Mouse (Mus musculus): ENCODE data around the gene Mtmr12. TPM values are rescaled to one million over a fixed set of nuclear protein-coding genes. Genes with fewer than 3 reads are reported as not detected.
"Not testable (repeated sequence)": the region's sequence is repeated elsewhere in the genome, so short reads cannot be mapped to it uniquely, and the experiment has no call there.

The Mtmr12 gene
- polyA plus RNA-seq, 1 experiment from 2014 or later = 21.1 TPM

GRCm38 (mm10) chr15:12202456-12202855 is 2.4 kb upstream of the Mtmr12 start:
- Histone ChIP-seq H3K9ac (no peak overlapping the region), H3K4me3 (replicated peaks) (no peak overlapping the region), H3K27me3 (no peaks in the 10 kb centered on the region), H3K4me2 (no peak overlapping the region), H3K4me1 (peaks cover 37% of the 10 kb centered on the region), H3K27ac (no peak overlapping the region), H3K36me3 (no peaks in the 10 kb centered on the region), H3K9me3 (replicated peaks) (no peaks in the 10 kb centered on the region)
- 86% methylated on average over 3 of the region's 3 CpGs for WGBS
- ATAC-seq (replicated peaks; ENCODE audit: low FRiP score) = no peak

GRCm38 (mm10) chr15:12203008-12203407 is 1.8 kb upstream of the Mtmr12 start:
- not testable (repeated sequence) for ATAC-seq (replicated peaks; ENCODE audit: low FRiP score); H3K9me3 ChIP-seq (replicated peaks); H3K9ac ChIP-seq; H3K4me3 ChIP-seq (replicated peaks); H3K27me3 ChIP-seq; H3K36me3 ChIP-seq; H3K4me2 ChIP-seq
- Histone ChIP-seq H3K27ac (peak overlapping the region; percentile 91; the same call in 1 of the 2 replicates), H3K4me1 (peaks cover 42% of the 10 kb centered on the region)
- 91% methylated on average over 5 of the region's 5 CpGs for WGBS

GRCm38 (mm10) chr15:12203512-12204318 is 1.1 kb upstream of the Mtmr12 start:
- no peak for ATAC-seq (replicated peaks; ENCODE audit: low FRiP score)
- peak overlapping the region; percentile 73 for H3K4me3 ChIP-seq (replicated peaks)
- no peaks in the 10 kb centered on the region for H3K36me3 ChIP-seq
- peak overlapping the region; percentile 91 for H3K27ac ChIP-seq
- no peaks in the 10 kb centered on the region for H3K27me3 ChIP-seq
- H3K4me1 ChIP-seq = peaks cover 49% of the 10 kb centered on the region
- WGBS = 10% methylated on average over 10 of the region's 10 CpGs
- H3K9me3 ChIP-seq (replicated peaks) = no peaks in the 10 kb centered on the region
- H3K4me2 ChIP-seq = peak overlapping the region; percentile 66
- H3K9ac ChIP-seq = peak overlapping the region; percentile 38

GRCm38 (mm10) chr15:12205160-12205901 is 503 bp downstream of the Mtmr12 start:
- H3K4me2 ChIP-seq = peak overlapping the region; percentile 66
- no peaks in the 10 kb centered on the region for H3K36me3 ChIP-seq
- ATAC-seq (replicated peaks; ENCODE audit: low FRiP score) = peak; percentile 83
- under 1% methylated on average over 65 of the region's 73 CpGs for WGBS
- H3K27me3 ChIP-seq = no peaks in the 10 kb centered on the region
- H3K4me1 ChIP-seq = peaks cover 53% of the 10 kb centered on the region
- H3K9me3 ChIP-seq (replicated peaks) = no peaks in the 10 kb centered on the region
- peak overlapping the region; percentile 90 for H3K27ac ChIP-seq
- H3K9ac ChIP-seq = peak overlapping the region; percentile 87
- peak overlapping the region; percentile 73 for H3K4me3 ChIP-seq (replicated peaks)

GRCm38 (mm10) chr15:12205902-12206645 is 1.2 kb downstream of the Mtmr12 start:
- no peaks in the 10 kb centered on the region for H3K27me3 ChIP-seq
- no peak for ATAC-seq (replicated peaks; ENCODE audit: low FRiP score)
- peak overlapping the region; percentile 87 for H3K9ac ChIP-seq
- H3K4me1 ChIP-seq = peaks cover 53% of the 10 kb centered on the region
- 35% methylated on average over 14 of the region's 14 CpGs for WGBS
- H3K4me3 ChIP-seq (replicated peaks) = peak overlapping the region; percentile 73
- H3K9me3 ChIP-seq (replicated peaks) = no peaks in the 10 kb centered on the region
- no peaks in the 10 kb centered on the region for H3K36me3 ChIP-seq
- peak overlapping the region; percentile 56; the same call in 1 of the 2 replicates for H3K27ac ChIP-seq
- peak overlapping the region; percentile 66 for H3K4me2 ChIP-seq

GRCm38 (mm10) chr15:12206646-12207222 is 1.9 kb downstream of the Mtmr12 start:
- H3K4me1 ChIP-seq = peaks cover 53% of the 10 kb centered on the region
- no peaks in the 10 kb centered on the region for H3K9me3 ChIP-seq (replicated peaks)
- H3K36me3 ChIP-seq = no peaks in the 10 kb centered on the region
- H3K27ac ChIP-seq = peak overlapping the region; percentile 56
- peak overlapping the region; percentile 73 for H3K4me3 ChIP-seq (replicated peaks)
- peak overlapping the region; percentile 66 for H3K4me2 ChIP-seq
- 69% methylated on average over 7 of the region's 7 CpGs for WGBS
- ATAC-seq (replicated peaks; ENCODE audit: low FRiP score) = no peak
- H3K9ac ChIP-seq = no peak overlapping the region
- H3K27me3 ChIP-seq = no peaks in the 10 kb centered on the region

- Histone ChIP-seq H3K9me3 (replicated peaks) (no peaks in the 10 kb centered on the region), H3K9ac (no peak overlapping the region), H3K4me1 (peaks cover 46% of the 10 kb centered on the region), H3K4me2 (peak overlapping the region; percentile 66; the same call in 1 of the 2 replicates), H3K36me3 (no peaks in the 10 kb centered on the region), H3K27ac (peak overlapping the region; percentile 56), H3K27me3 (no peaks in the 10 kb centered on the region), H3K4me3 (replicated peaks) (no peak overlapping the region)
- ATAC-seq (replicated peaks; ENCODE audit: low FRiP score) = no peak
- 66% methylated on average over 6 of the region's 6 CpGs for WGBS
Observed at GRCm38 (mm10) chr15:12207556-12208090, 2.8 kb downstream of the Mtmr12 start.

- no peak overlapping the region for H3K4me2 ChIP-seq
- no peaks in the 10 kb centered on the region for H3K27me3 ChIP-seq
- H3K27ac ChIP-seq = 0 out of 2 replicates have a peak overlapping the region, but pooled peaks have one; percentile 6
- H3K9ac ChIP-seq = no peak overlapping the region
- no peak overlapping the region for H3K4me3 ChIP-seq (replicated peaks)
- ATAC-seq (replicated peaks; ENCODE audit: low FRiP score) = no peak
- H3K9me3 ChIP-seq (replicated peaks) = no peaks in the 10 kb centered on the region
- no peaks in the 10 kb centered on the region for H3K36me3 ChIP-seq
- WGBS = 59% methylated on average over 8 of the region's 8 CpGs
- H3K4me1 ChIP-seq = peaks cover 28% of the 10 kb centered on the region
Observed at GRCm38 (mm10) chr15:12211577-12211976, 6.7 kb downstream of the Mtmr12 start.

- Histone ChIP-seq H3K27me3 (no peaks in the 10 kb centered on the region), H3K27ac (no peak overlapping the region), H3K4me2 (no peak overlapping the region), H3K4me1 (peaks cover 26% of the 10 kb centered on the region), H3K9me3 (replicated peaks) (no peaks in the 10 kb centered on the region), H3K36me3 (no peaks in the 10 kb centered on the region), H3K4me3 (replicated peaks) (no peak overlapping the region), H3K9ac (no peak overlapping the region)
- 80% methylated on average over 1 of the region's 1 CpGs for WGBS
- no peak for ATAC-seq (replicated peaks; ENCODE audit: low FRiP score)
Observed at GRCm38 (mm10) chr15:12212266-12212665, 7.4 kb downstream of the Mtmr12 start.

GRCm38 (mm10) chr15:12214531-12215414 is 9.9 kb downstream of the Mtmr12 start:
- Histone ChIP-seq H3K36me3 (no peaks in the 10 kb centered on the region), H3K4me1 (peaks cover 18% of the 10 kb centered on the region), H3K9me3 (replicated peaks) (no peaks in the 10 kb centered on the region), H3K4me3 (replicated peaks) (no peak overlapping the region), H3K4me2 (no peak overlapping the region), H3K9ac (no peak overlapping the region), H3K27ac (no peak overlapping the region), H3K27me3 (no peaks in the 10 kb centered on the region)
- WGBS = 87% methylated on average over 14 of the region's 14 CpGs
- ATAC-seq (replicated peaks; ENCODE audit: low FRiP score) = no peak

GRCm38 (mm10) chr15:12215415-12215718 is 10.5 kb downstream of the Mtmr12 start:
- no peaks in the 10 kb centered on the region for H3K36me3 ChIP-seq
- H3K4me3 ChIP-seq (replicated peaks) = no peak overlapping the region
- WGBS = 95% methylated on average over 5 of the region's 5 CpGs
- no peak overlapping the region for H3K9ac ChIP-seq
- H3K9me3 ChIP-seq (replicated peaks) = no peaks in the 10 kb centered on the region
- H3K4me2 ChIP-seq = no peak overlapping the region
- H3K4me1 ChIP-seq = peaks cover 18% of the 10 kb centered on the region
- no peak for ATAC-seq (replicated peaks; ENCODE audit: low FRiP score)
- no peaks in the 10 kb centered on the region for H3K27me3 ChIP-seq
- H3K27ac ChIP-seq = no peak overlapping the region

Data from kidney, embryonic 15.5 days (tissue).